Mouse (Mus musculus) CH12.LX (cell line): Measurements from ENCODE around the gene S1pr1. TPM values are rescaled to one million over a fixed set of nuclear protein-coding genes. Genes with fewer than 3 reads are reported as not detected.

ENCODE experiments used
- DNase-seq: peaks from one replicate; pipeline ENCODE4 v3.0.0-alpha.2; 2013; ENCODE audit errors: extremely low read depth
- H3K27ac ChIP-seq: 2 replicates; pipeline ENCODE4 v1.5.1; 2012; ENCODE audit warnings: low read depth, mild to moderate bottlenecking, control low read depth, moderate library complexity; ENCODE audit not compliant: insufficient read depth
- H3K27me3 ChIP-seq: replicated peaks from 2 replicates; pipeline ENCODE3; 2012; ENCODE audit warnings: inconsistent platforms
- H3K36me3 ChIP-seq, 2 experiments: replicated peaks in 1 of 2; 2 replicates each; pipeline versions ENCODE3 to v1.6.1; 2012; ENCODE audit warnings: inconsistent platforms in 1 of 2, low read length in 1 of 2, mild to moderate bottlenecking in 1 of 2, mixed read lengths in 1 of 2, moderate library complexity in 1 of 2; ENCODE audit not compliant: control insufficient read depth in 1 of 2, insufficient read depth in 1 of 2
- H3K4me1 ChIP-seq, 2 experiments: 2 replicates each; pipeline ENCODE4 v1.6.1; 2012; ENCODE audit warnings: inconsistent platforms in 1 of 2, moderate library complexity in 1 of 2; ENCODE audit not compliant: insufficient read depth in 2 of 2, control insufficient read depth in 1 of 2
- H3K4me2 ChIP-seq: 2 replicates; pipeline ENCODE4 v1.6.1; 2012; ENCODE audit warnings: low read depth, mild to moderate bottlenecking, control low read depth; ENCODE audit not compliant: poor library complexity, insufficient read depth, severe bottlenecking
- H3K4me3 ChIP-seq, 3 experiments: fragments of 150-350 bp in 1 of 3; sonication (generic) in 1 of 3; replicated peaks in 1 of 3; 2 replicates each; pipeline versions ENCODE3 to v1.5.1; 2011 to 2012; ENCODE audit warnings: low read depth in 2 of 3, low read length in 2 of 3, mild to moderate bottlenecking in 2 of 3, moderate library complexity in 2 of 3, control low read depth in 1 of 3, improper control_type of control experiment in 1 of 3, inconsistent platforms in 1 of 3, mixed read lengths in 1 of 3; ENCODE audit not compliant: poor library complexity in 1 of 3
- H3K79me2 ChIP-seq: replicated peaks from 2 replicates; pipeline ENCODE4 v1.6.1; 2012; ENCODE audit warnings: mild to moderate bottlenecking, moderate library complexity; ENCODE audit not compliant: control insufficient read depth, poor library complexity, insufficient read depth, severe bottlenecking; ENCODE audit errors: extremely low read depth
- H3K9ac ChIP-seq: 2 replicates; pipeline ENCODE4 v1.6.1; 2012; ENCODE audit warnings: low read depth, mild to moderate bottlenecking, control low read depth, moderate library complexity; ENCODE audit not compliant: insufficient read depth
- H3K9me3 ChIP-seq: replicated peaks from 2 replicates; pipeline ENCODE3; 2012; ENCODE audit warnings: low read length, inconsistent platforms, mixed read lengths
- CHD1 ChIP-seq: IDR thresholded peaks from 2 replicates; pipeline ENCODE4 v1.6.1; 2012; ENCODE audit warnings: low read depth, low read length, improper control_type of control experiment, inconsistent platforms
- CHD2 ChIP-seq: IDR thresholded peaks from 2 replicates; pipeline ENCODE4 v1.6.1; 2011; ENCODE audit warnings: low read length, improper control_type of control experiment
- CTCF ChIP-seq, 2 experiments: IDR thresholded peaks in 1 of 2; conservative IDR thresholded peaks in 1 of 2; 2 replicates each; pipeline ENCODE4 v1.5.1; 2011 to 2012; ENCODE audit warnings: low read depth in 2 of 2, low read length in 2 of 2, improper control_type of control experiment in 1 of 2, inconsistent platforms in 1 of 2, mild to moderate bottlenecking in 1 of 2, moderate library complexity in 1 of 2
- E2F4 ChIP-seq: IDR thresholded peaks from 2 replicates; pipeline ENCODE4 v1.6.1; 2011; ENCODE audit warnings: low read depth, low read length, improper control_type of control experiment; ENCODE audit not compliant: insufficient replicate concordance
- ELF1 ChIP-seq: IDR thresholded peaks from 2 replicates; pipeline ENCODE4 v1.6.1; 2014; ENCODE audit warnings: low read depth, mild to moderate bottlenecking, inconsistent platforms, low read length, improper control_type of control experiment
- EP300 ChIP-seq: IDR thresholded peaks from 2 replicates; pipeline ENCODE4 v1.6.1; 2011; ENCODE audit warnings: low read length, improper control_type of control experiment
- ETS1 ChIP-seq: conservative IDR thresholded peaks from 2 replicates; pipeline ENCODE4 v1.6.1; 2012; ENCODE audit warnings: low read depth, mild to moderate bottlenecking, inconsistent platforms, low read length, improper control_type of control experiment, moderate library complexity
- HCFC1 ChIP-seq: IDR thresholded peaks from 2 replicates; pipeline ENCODE4 v1.6.1; 2012; ENCODE audit warnings: low read depth, mild to moderate bottlenecking, inconsistent platforms, low read length, improper control_type of control experiment
- JUN ChIP-seq: IDR thresholded peaks from 2 replicates; pipeline ENCODE4 v1.6.1; 2011; ENCODE audit warnings: low read depth, mild to moderate bottlenecking, low read length, improper control_type of control experiment, moderate library complexity; ENCODE audit not compliant: insufficient read depth
- KAT2A ChIP-seq: IDR thresholded peaks from 2 replicates; pipeline ENCODE4 v1.6.1; 2012; ENCODE audit warnings: low read length, improper control_type of control experiment, inconsistent platforms; ENCODE audit not compliant: insufficient replicate concordance
- MAFK ChIP-seq: IDR thresholded peaks from 2 replicates; pipeline ENCODE4 v1.6.1; 2011; ENCODE audit warnings: low read length, improper control_type of control experiment; ENCODE audit not compliant: insufficient replicate concordance
- MAZ ChIP-seq: IDR thresholded peaks from 2 replicates; pipeline ENCODE4 v1.6.1; 2012; ENCODE audit warnings: low read depth, mild to moderate bottlenecking, inconsistent platforms, low read length, improper control_type of control experiment, moderate library complexity
- MEF2A ChIP-seq: IDR thresholded peaks from 2 replicates; pipeline ENCODE4 v1.6.1; 2014; ENCODE audit warnings: low read depth, mild to moderate bottlenecking, inconsistent platforms, low read length, improper control_type of control experiment, borderline replicate concordance
- MXI1 ChIP-seq: IDR thresholded peaks from 2 replicates; pipeline ENCODE4 v1.6.1; 2011; ENCODE audit warnings: mild to moderate bottlenecking, low read depth, low read length, improper control_type of control experiment
- MYC ChIP-seq: IDR thresholded peaks from 2 replicates; pipeline ENCODE4 v1.6.1; 2011; ENCODE audit warnings: low read depth, mild to moderate bottlenecking, improper control_type of control experiment, low read length
- PAX5 ChIP-seq: IDR thresholded peaks from 2 replicates; pipeline ENCODE4 v1.6.1; 2012; ENCODE audit warnings: low read length, inconsistent platforms, mixed read lengths
- POLR2A ChIP-seq: IDR thresholded peaks from 2 replicates; pipeline ENCODE4 v1.6.1; 2011; ENCODE audit warnings: low read depth, mild to moderate bottlenecking, improper control_type of control experiment, low read length
- RCOR1 ChIP-seq: conservative IDR thresholded peaks from 2 replicates; pipeline ENCODE4 v1.6.1; 2012; ENCODE audit warnings: low read depth, mild to moderate bottlenecking, inconsistent platforms, low read length, improper control_type of control experiment
- SIN3A ChIP-seq: IDR thresholded peaks from 2 replicates; pipeline ENCODE4 v1.6.1; 2012; ENCODE audit warnings: low read length, improper control_type of control experiment, inconsistent platforms
- SMC3 ChIP-seq: IDR thresholded peaks from 2 replicates; pipeline ENCODE4 v1.6.1; 2011; ENCODE audit warnings: low read depth, low read length, improper control_type of control experiment
- TBP ChIP-seq: conservative IDR thresholded peaks from 2 replicates; pipeline ENCODE4 v1.6.1; 2011; ENCODE audit warnings: low read depth, low read length, improper control_type of control experiment
- ZKSCAN1 ChIP-seq: IDR thresholded peaks from 2 replicates; pipeline ENCODE4 v1.6.1; 2012; ENCODE audit warnings: low read depth, inconsistent platforms, low read length, improper control_type of control experiment, borderline replicate concordance
- dilution Hi-C: fragments of 300-500 bp; cut with MboI; formaldehyde crosslinking; loops from 2 replicates; pipeline ENCODE4 v1.14.3; 2020; ENCODE audit warnings: low sequenced_read_pairs; ENCODE audit not compliant: extremely low pct_unique_long_range_greater_than_20kb, extremely low pct_ligation_motif_present
- in situ Hi-C: fragments of 300-500 bp; cut with MboI; formaldehyde crosslinking; loops from 3 replicates; pipeline ENCODE4 v1.14.3; 2019; ENCODE audit warnings: low sequenced_read_pairs, low pct_ligation_motif_present, low pct_unique_long_range_greater_than_20kb, mixed read lengths
- polyA plus RNA-seq: library from polyadenylated mRNA; unstranded; fragments of >175 nt; gene quantifications from 2 replicates; pipeline ENCODE4 v1.2.1, GENCODE M21; 2012; ENCODE audit warnings: low read depth; ENCODE audit not compliant: insufficient read length
- total RNA-seq, 2 experiments: library from RNA; depleted of rRNA; stranded (reverse); fragments of 300-350 nt in 1 of 2; fragments of >200 nt in 1 of 2; gene quantifications; 2 replicates each; pipeline ENCODE4 v1.2.3; 2012 to 2014

The S1pr1 gene
- total and polyA plus RNA-seq, 3 experiments, result 1.8 to 7.1 (median 4.6) TPM

- Histone ChIP-seq H3K27ac (no peak overlapping the region), H3K4me2 (no peak overlapping the region), H3K4me1 (peaks cover 4 to 27% of the 10 kb centered on the region in 2 experiments; a peak in 3 of 4 replicates), H3K9ac (no peak overlapping the region), H3K4me3 (no peak overlapping the region), H3K27me3 (no peaks in the 10 kb centered on the region), H3K9me3 (no peaks in the 10 kb centered on the region), H3K36me3 (no peaks in the 10 kb centered on the region), H3K79me2 (0 out of 2 replicates have a peak, but pooled peaks cover 2% of the 10 kb centered on the region)
- dilution Hi-C loops (no loop called here), in situ Hi-C loops (no loop called here)
- no peak for TF ChIP-seq MAZ
- no peak for TF ChIP-seq SMC3
- no peak for TF ChIP-seq TBP
- TF ChIP-seq MXI1, result no peak
- DNase-seq, result no peak
Observed at GRCm38 (mm10) chr3:115674665-115675064, 40.2 kb downstream of the S1pr1 start.

GRCm38 (mm10) chr3:115673663-115674157 is 41.2 kb downstream of the S1pr1 start:
- H3K4me3 ChIP-seq, result no peak overlapping the region
- H3K4me1 ChIP-seq, result peaks cover 4 to 33% of the 10 kb centered on the region in 2 experiments; a peak in 3 of 4 replicates
- no peaks in the 10 kb centered on the region for H3K27me3 ChIP-seq
- no peaks in the 10 kb centered on the region for H3K36me3 ChIP-seq
- in situ Hi-C loops, result no loop called here
- TF ChIP-seq PAX5 (no peak), MAFK (no peak), MEF2A (no peak), KAT2A (no peak), CTCF (conservative IDR thresholded peaks at IDR 0.05 in 1 of 2, IDR thresholded peaks at IDR 0.05 in 1 of 2; ENCODE audit: low read depth in 2 of 2, low read length in 2 of 2) (no peak), CHD1 (no peak), MYC (no peak), TBP (no peak), EP300 (no peak), JUN (no peak), SIN3A (no peak), RCOR1 (no peak), ELF1 (no peak), CHD2 (no peak), ETS1 (no peak), POLR2A (no peak), E2F4 (no peak), ZKSCAN1 (no peak), HCFC1 (no peak)
- H3K9me3 ChIP-seq, result no peaks in the 10 kb centered on the region
- H3K27ac ChIP-seq, result no peak overlapping the region
- 0 out of 2 replicates have a peak, but pooled peaks cover 2% of the 10 kb centered on the region for H3K79me2 ChIP-seq
- no peak overlapping the region for H3K4me2 ChIP-seq
- H3K9ac ChIP-seq, result no peak overlapping the region
- DNase-seq, result no peak
- dilution Hi-C loops, result no loop called here
